ENCODE assay signal across 23 mouse cellular contexts in the genomic region with DNA sequence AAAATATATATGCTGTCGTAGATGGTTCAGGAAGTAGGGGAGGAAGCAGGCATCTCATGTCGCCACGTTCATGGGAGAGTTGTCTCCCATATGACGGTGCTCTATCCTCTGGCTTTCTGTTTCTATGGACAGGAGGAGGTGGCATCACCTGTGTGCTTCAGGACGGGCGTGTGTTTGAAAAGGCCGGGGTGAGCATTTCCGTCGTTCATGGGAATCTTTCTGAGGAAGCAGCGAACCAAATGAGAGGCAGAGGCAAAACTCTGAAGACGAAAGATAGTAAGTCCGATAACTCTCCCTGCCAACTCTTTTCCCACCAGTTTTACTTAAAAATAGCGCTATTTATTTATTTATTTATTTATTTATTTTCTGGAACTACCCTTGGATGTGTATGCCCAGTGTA. TPM values are rescaled to one million over a fixed set of nuclear protein-coding genes. Genes with fewer than 3 reads are reported as not detected.
DNase-seq lines count a peak whose midpoint lies in the region; ATAC-seq and TF ChIP-seq lines count a peak whose summit lies in the region.
"Had no signal": no experiment of that assay in that cellular context is flagged by ENCODE, and none has a peak within 500 bp of the region (broad histone marks: within the 10 kb centered on the region; RNA-seq: fewer than 3 reads in every experiment).

No protein-coding gene starts in this region.

- no peaks in the 10 kb centered on the region for H3K27me3 ChIP-seq in forebrain, embryonic 10.5 days (ENCODE audit: poor library complexity, severe bottlenecking)
- no peaks in the 10 kb centered on the region for H3K27me3 ChIP-seq in forebrain, embryonic 14.5 days (replicated peaks; ENCODE audit: control insufficient read depth, insufficient read depth, low read length)
- no peaks in the 10 kb centered on the region for H3K27me3 ChIP-seq in intestine, postnatal 0 days (replicated peaks; ENCODE audit: control insufficient read depth, insufficient read depth, low read length)
- no peaks in the 10 kb centered on the region for H3K27me3 ChIP-seq in intestine, embryonic 15.5 days (replicated peaks)
- H3K27me3 ChIP-seq in stomach, embryonic 16.5 days (ENCODE audit: control insufficient read depth, insufficient read depth, low read length), result no peaks in the 10 kb centered on the region
- H3K27me3 ChIP-seq in stomach, postnatal 0 days (ENCODE audit: control insufficient read depth, insufficient read depth, low read length), result no peaks in the 10 kb centered on the region
- no peaks in the 10 kb centered on the region for H3K27me3 ChIP-seq in liver, postnatal 0 days (ENCODE audit: insufficient read depth, low read length)

- no peak overlapping the region for H3K27ac ChIP-seq in forebrain, embryonic 10.5 days
- no peak overlapping the region for H3K27ac ChIP-seq in forebrain, embryonic 14.5 days (ENCODE audit: low read depth, low read length)
- no peak overlapping the region for H3K27ac ChIP-seq in intestine, postnatal 0 days (ENCODE audit: low read depth, low read length)
- H3K27ac ChIP-seq in intestine, embryonic 15.5 days, result no peak overlapping the region
- no peak overlapping the region for H3K27ac ChIP-seq in stomach, embryonic 16.5 days (ENCODE audit: low read length)
- no peak overlapping the region for H3K27ac ChIP-seq in stomach, postnatal 0 days (replicated peaks)
- peak overlapping the region; percentile 98 for H3K27ac ChIP-seq in liver, postnatal 0 days (ENCODE audit: low read depth)
- H3K27ac ChIP-seq: hindbrain, postnatal 0 days had no signal

- no peak overlapping the region for H3K9ac ChIP-seq in forebrain, embryonic 14.5 days (ENCODE audit: low read length)
- no peak overlapping the region for H3K9ac ChIP-seq in intestine, postnatal 0 days (ENCODE audit: low read depth, low read length)
- no peak overlapping the region for H3K9ac ChIP-seq in intestine, embryonic 15.5 days
- no peak overlapping the region for H3K9ac ChIP-seq in stomach, embryonic 16.5 days (ENCODE audit: low read length)
- H3K9ac ChIP-seq in stomach, postnatal 0 days (ENCODE audit: low read length), result no peak overlapping the region
- H3K9ac ChIP-seq in liver, postnatal 0 days (replicated peaks), result peak overlapping the region; percentile 96
- H3K9ac ChIP-seq: forebrain, postnatal 0 days had no signal

- H3K4me1 ChIP-seq in forebrain, embryonic 10.5 days, result peaks cover 16% of the 10 kb centered on the region
- no peaks in the 10 kb centered on the region for H3K4me1 ChIP-seq in forebrain, embryonic 14.5 days (ENCODE audit: control insufficient read depth, insufficient read depth, low read length)
- 0 out of 2 replicates have a peak, but pooled peaks cover 4% of the 10 kb centered on the region for H3K4me1 ChIP-seq in intestine, postnatal 0 days (replicated peaks; ENCODE audit: control insufficient read depth, insufficient read depth, low read length)
- no peaks in the 10 kb centered on the region for H3K4me1 ChIP-seq in intestine, embryonic 15.5 days (replicated peaks)
- H3K4me1 ChIP-seq in stomach, embryonic 16.5 days (ENCODE audit: control insufficient read depth, insufficient read depth, low read length), result peaks cover 11% of the 10 kb centered on the region; the same call in 1 of the 2 replicates
- H3K4me1 ChIP-seq in stomach, postnatal 0 days (replicated peaks; ENCODE audit: control insufficient read depth, insufficient read depth), result no peaks in the 10 kb centered on the region
- peaks cover 17% of the 10 kb centered on the region for H3K4me1 ChIP-seq in liver, postnatal 0 days (ENCODE audit: insufficient read depth)

- no peak for TF ChIP-seq CTCF in intestine, postnatal 0 days (IDR thresholded peaks at IDR 0.05; ENCODE audit: low read depth)
- TF ChIP-seq CTCF in stomach, postnatal 0 days (IDR thresholded peaks at IDR 0.05; ENCODE audit: low read depth), result no peak
- no peak for TF ChIP-seq CTCF in liver, postnatal 0 days (IDR thresholded peaks at IDR 0.05; ENCODE audit: low read depth)

- no peak for DNase-seq in forebrain, embryonic 10.5 days (ENCODE audit: extremely low spot score, low spot score)
- no peak for DNase-seq in forebrain, embryonic 14.5 days (ENCODE audit: low spot score)
- no peak for DNase-seq in stomach, postnatal 0 days (ENCODE audit: low spot score)
- no peak for DNase-seq in liver, postnatal 0 days
- no peak for DNase-seq in gastrocnemius, postnatal 4 days (ENCODE audit: low spot score in 2 of 2)
- DNase-seq: adrenal gland, postnatal 10 days; cerebellum, adult 11-12 months; cerebellum, postnatal 36 days; forebrain, postnatal 0 days; gastrocnemius, postnatal 10 days; kidney, adult 8-10 months; left cerebral cortex, postnatal 4 days; right cerebral cortex, adult 18-20 months; thymus, adult 2 months had no signal

- no peak overlapping the region for H3K4me2 ChIP-seq in forebrain, embryonic 14.5 days (ENCODE audit: low read length)
- peak overlapping the region; percentile 81 for H3K4me2 ChIP-seq in intestine, postnatal 0 days (replicated peaks; ENCODE audit: low read depth)
- no peak overlapping the region for H3K4me2 ChIP-seq in intestine, embryonic 15.5 days (replicated peaks)
- H3K4me2 ChIP-seq in stomach, embryonic 16.5 days (ENCODE audit: low read depth, low read length), result no peak overlapping the region
- no peak overlapping the region for H3K4me2 ChIP-seq in stomach, postnatal 0 days (replicated peaks; ENCODE audit: low read depth)
- peak overlapping the region; percentile 77 for H3K4me2 ChIP-seq in liver, postnatal 0 days (ENCODE audit: low read depth, low read length)

- H3K9me3 ChIP-seq in forebrain, embryonic 10.5 days, result no peaks in the 10 kb centered on the region
- no peaks in the 10 kb centered on the region for H3K9me3 ChIP-seq in forebrain, embryonic 14.5 days (replicated peaks; ENCODE audit: control insufficient read depth, low read length)
- H3K9me3 ChIP-seq in intestine, postnatal 0 days (ENCODE audit: control insufficient read depth), result no peaks in the 10 kb centered on the region
- no peaks in the 10 kb centered on the region for H3K9me3 ChIP-seq in intestine, embryonic 15.5 days
- H3K9me3 ChIP-seq in stomach, embryonic 16.5 days (replicated peaks; ENCODE audit: control insufficient read depth, low read length), result no peaks in the 10 kb centered on the region
- no peaks in the 10 kb centered on the region for H3K9me3 ChIP-seq in stomach, postnatal 0 days (ENCODE audit: control insufficient read depth, low read length)
- no peaks in the 10 kb centered on the region for H3K9me3 ChIP-seq in liver, postnatal 0 days (ENCODE audit: low read length)

- WGBS in forebrain, embryonic 10.5 days, result 96% methylated on average over 13 of the region's 13 CpGs
- WGBS in forebrain, embryonic 14.5 days, result 96% methylated on average over 13 of the region's 13 CpGs
- 86% methylated on average over 13 of the region's 13 CpGs for WGBS in intestine, postnatal 0 days
- WGBS in intestine, embryonic 15.5 days, result 82% methylated on average over 13 of the region's 13 CpGs
- WGBS in stomach, embryonic 16.5 days, result 91% methylated on average over 13 of the region's 13 CpGs
- WGBS in stomach, postnatal 0 days, result 89% methylated on average over 13 of the region's 13 CpGs
- 62% methylated on average over 13 of the region's 13 CpGs for WGBS in liver, postnatal 0 days (ENCODE audit: insufficient replicate concordance)

- H3K36me3 ChIP-seq in forebrain, embryonic 10.5 days (replicated peaks), result peaks cover 41% of the 10 kb centered on the region
- peaks cover 24% of the 10 kb centered on the region for H3K36me3 ChIP-seq in forebrain, embryonic 14.5 days (ENCODE audit: control insufficient read depth, insufficient read depth, low read length)
- H3K36me3 ChIP-seq in intestine, postnatal 0 days (ENCODE audit: control insufficient read depth, insufficient read depth), result peaks cover 32% of the 10 kb centered on the region
- H3K36me3 ChIP-seq in intestine, embryonic 15.5 days, result 0 out of 2 replicates have a peak, but pooled peaks cover 3% of the 10 kb centered on the region
- H3K36me3 ChIP-seq in stomach, embryonic 16.5 days (ENCODE audit: control insufficient read depth, insufficient read depth, low read length), result peaks cover 16% of the 10 kb centered on the region; the same call in 1 of the 2 replicates
- peaks cover 10% of the 10 kb centered on the region; the same call in 1 of the 2 replicates for H3K36me3 ChIP-seq in stomach, postnatal 0 days (ENCODE audit: control insufficient read depth, insufficient read depth, low read length)
- H3K36me3 ChIP-seq in liver, postnatal 0 days (replicated peaks; ENCODE audit: insufficient read depth, low read length), result peaks cover 48% of the 10 kb centered on the region

- peak overlapping the region; percentile 22 for H3K4me3 ChIP-seq in forebrain, embryonic 10.5 days
- no peak overlapping the region for H3K4me3 ChIP-seq in forebrain, embryonic 14.5 days (ENCODE audit: low read depth, low read length)
- no peak overlapping the region for H3K4me3 ChIP-seq in intestine, postnatal 0 days (ENCODE audit: low read depth, low read length)
- H3K4me3 ChIP-seq in intestine, embryonic 15.5 days (replicated peaks), result no peak overlapping the region
- peak overlapping the region; percentile 17; the same call in 1 of the 2 replicates for H3K4me3 ChIP-seq in stomach, embryonic 16.5 days (replicated peaks; ENCODE audit: low read length)
- H3K4me3 ChIP-seq in stomach, postnatal 0 days (ENCODE audit: low read depth, low read length), result no peak overlapping the region
- peak overlapping the region; percentile 92 for H3K4me3 ChIP-seq in liver, postnatal 0 days (ENCODE audit: low read depth, low read length)

- TF ChIP-seq EP300 in stomach, postnatal 0 days (optimal IDR thresholded peaks at IDR 0.05), result no peak
- TF ChIP-seq EP300 in liver, postnatal 0 days (IDR thresholded peaks at IDR 0.05; ENCODE audit: low read depth), result no peak

- ATAC-seq in forebrain, embryonic 14.5 days, result no peak
- ATAC-seq in intestine, postnatal 0 days, result no peak
- no peak for ATAC-seq in intestine, embryonic 15.5 days
- ATAC-seq in stomach, embryonic 16.5 days (ENCODE audit: insufficient read depth, low FRiP score), result no peak
- ATAC-seq in stomach, postnatal 0 days (ENCODE audit: low FRiP score, low TSS enrichment), result no peak
- no peak for ATAC-seq in liver, postnatal 0 days
- ATAC-seq: forebrain, postnatal 0 days; hindbrain, postnatal 0 days had no signal

RNA-seq across cellular contexts. Expression of a gene that starts 2.3 kb away (rescaled TPM):
- 25.6 and 30.4 TPM in 2 replicates for polyA plus RNA-seq in forebrain, embryonic 10.5 days (2016; fragmentation: Nextera tagmentation; extraction: Ambion mirVana)
- polyA plus RNA-seq in forebrain, embryonic 14.5 days (2014; fragmentation: Nextera tagmentation; extraction: Ambion mirVana), result 8.9 and 9.1 TPM in 2 replicates
- polyA plus RNA-seq in intestine, postnatal 0 days (2015; fragmentation: Nextera tagmentation; extraction: Ambion mirVana), result 54.5 and 56.7 TPM in 2 replicates
- 58.4 and 71.3 TPM in 2 replicates for polyA plus RNA-seq in intestine, embryonic 15.5 days (2015; fragmentation: Nextera tagmentation; extraction: Ambion mirVana)
- polyA plus RNA-seq in stomach, embryonic 16.5 days (2015; fragmentation: Nextera tagmentation; extraction: Ambion mirVana), result 40.4 and 41.1 TPM in 2 replicates
- 42.3 and 44.9 TPM in 2 replicates for polyA plus RNA-seq in stomach, postnatal 0 days (2015; fragmentation: Nextera tagmentation; extraction: Ambion mirVana)
- polyA plus RNA-seq in liver, postnatal 0 days (2015; fragmentation: Nextera tagmentation; extraction: Ambion mirVana), result 178 and 189 TPM in 2 replicates
- total RNA-seq in gastrocnemius, postnatal 4 days (2021), result 10 to 100 TPM; 10.5 to 13.0 TPM

RNA-seq across cellular contexts. Expression of a gene that starts 33.9 kb away (rescaled TPM):
- not detected in 2 replicates for polyA plus RNA-seq in forebrain, embryonic 10.5 days (2016; fragmentation: Nextera tagmentation; extraction: Ambion mirVana)
- polyA plus RNA-seq in forebrain, embryonic 14.5 days (2014; fragmentation: Nextera tagmentation; extraction: Ambion mirVana), result not detected in 2 replicates
- polyA plus RNA-seq in intestine, postnatal 0 days (2015; fragmentation: Nextera tagmentation; extraction: Ambion mirVana), result not detected in 2 replicates
- polyA plus RNA-seq in intestine, embryonic 15.5 days (2015; fragmentation: Nextera tagmentation; extraction: Ambion mirVana), result not detected in 2 replicates
- polyA plus RNA-seq in stomach, embryonic 16.5 days (2015; fragmentation: Nextera tagmentation; extraction: Ambion mirVana), result not detected in 2 replicates
- not detected in 2 replicates for polyA plus RNA-seq in stomach, postnatal 0 days (2015; fragmentation: Nextera tagmentation; extraction: Ambion mirVana)
- not detected in 2 replicates for polyA plus RNA-seq in liver, postnatal 0 days (2015; fragmentation: Nextera tagmentation; extraction: Ambion mirVana)
- not detected for total RNA-seq in gastrocnemius, postnatal 4 days (2021)
- total RNA-seq: adrenal gland, postnatal 10 days; forebrain, postnatal 0 days; gastrocnemius, postnatal 10 days; heart, postnatal 25 days; hindbrain, postnatal 0 days; left cerebral cortex, postnatal 4 days; megakaryocyte progenitor cell, adult 5-6 weeks; midbrain, postnatal 0 days had no signal
- polyA plus RNA-seq: forebrain, postnatal 0 days; hindbrain, postnatal 0 days; large intestine, adult 2 months; lung, embryonic 16.5 days; thymus, adult 2 months had no signal

RNA-seq across cellular contexts. Expression of a gene that starts 46.5 kb away (rescaled TPM):
- not detected in 2 replicates for polyA plus RNA-seq in forebrain, embryonic 10.5 days (2016; fragmentation: Nextera tagmentation; extraction: Ambion mirVana)
- polyA plus RNA-seq in forebrain, embryonic 14.5 days (2014; fragmentation: Nextera tagmentation; extraction: Ambion mirVana), result not detected in 2 replicates
- 0.20 and 0.34 TPM in 2 replicates for polyA plus RNA-seq in intestine, postnatal 0 days (2015; fragmentation: Nextera tagmentation; extraction: Ambion mirVana)
- 0.14 TPM in 1 of 2 replicates, not detected in the other for polyA plus RNA-seq in intestine, embryonic 15.5 days (2015; fragmentation: Nextera tagmentation; extraction: Ambion mirVana)
- 0.14 TPM in 1 of 2 replicates, not detected in the other for polyA plus RNA-seq in stomach, embryonic 16.5 days (2015; fragmentation: Nextera tagmentation; extraction: Ambion mirVana)
- polyA plus RNA-seq in stomach, postnatal 0 days (2015; fragmentation: Nextera tagmentation; extraction: Ambion mirVana), result not detected in 2 replicates
- polyA plus RNA-seq in liver, postnatal 0 days (2015; fragmentation: Nextera tagmentation; extraction: Ambion mirVana), result 0.11 TPM in 1 of 2 replicates, not detected in the other
- not detected for total RNA-seq in gastrocnemius, postnatal 4 days (2021)
- total RNA-seq: adrenal gland, postnatal 10 days; gastrocnemius, postnatal 10 days; heart, postnatal 25 days; left cerebral cortex, postnatal 4 days had no signal
- polyA plus RNA-seq: forebrain, postnatal 0 days; hindbrain, postnatal 0 days; midbrain, postnatal 0 days had no signal

RNA-seq across cellular contexts. Expression of a gene that starts 55.3 kb away (rescaled TPM):
- 91.0 and 106 TPM in 2 replicates for polyA plus RNA-seq in forebrain, embryonic 10.5 days (2016; fragmentation: Nextera tagmentation; extraction: Ambion mirVana)
- polyA plus RNA-seq in forebrain, embryonic 14.5 days (2014; fragmentation: Nextera tagmentation; extraction: Ambion mirVana), result 134 and 145 TPM in 2 replicates
- polyA plus RNA-seq in intestine, postnatal 0 days (2015; fragmentation: Nextera tagmentation; extraction: Ambion mirVana), result 86.0 and 86.1 TPM in 2 replicates
- 95.7 and 97.6 TPM in 2 replicates for polyA plus RNA-seq in intestine, embryonic 15.5 days (2015; fragmentation: Nextera tagmentation; extraction: Ambion mirVana)
- polyA plus RNA-seq in stomach, embryonic 16.5 days (2015; fragmentation: Nextera tagmentation; extraction: Ambion mirVana), result 125 and 138 TPM in 2 replicates
- 91.1 and 92.7 TPM in 2 replicates for polyA plus RNA-seq in stomach, postnatal 0 days (2015; fragmentation: Nextera tagmentation; extraction: Ambion mirVana)
- 23.8 and 28.4 TPM in 2 replicates for polyA plus RNA-seq in liver, postnatal 0 days (2015; fragmentation: Nextera tagmentation; extraction: Ambion mirVana)
- total RNA-seq in gastrocnemius, postnatal 4 days (2021), result 10 to 100 TPM; 57.2 to 61.9 TPM

RNA-seq across cellular contexts. Expression of a gene that starts 55.6 kb away (rescaled TPM):
- polyA plus RNA-seq in forebrain, embryonic 10.5 days (2016; fragmentation: Nextera tagmentation; extraction: Ambion mirVana), result not detected in 2 replicates
- polyA plus RNA-seq in forebrain, embryonic 14.5 days (2014; fragmentation: Nextera tagmentation; extraction: Ambion mirVana), result not detected in 2 replicates
- not detected in 2 replicates for polyA plus RNA-seq in intestine, postnatal 0 days (2015; fragmentation: Nextera tagmentation; extraction: Ambion mirVana)
- polyA plus RNA-seq in intestine, embryonic 15.5 days (2015; fragmentation: Nextera tagmentation; extraction: Ambion mirVana), result not detected in 2 replicates
- not detected in 2 replicates for polyA plus RNA-seq in stomach, embryonic 16.5 days (2015; fragmentation: Nextera tagmentation; extraction: Ambion mirVana)
- polyA plus RNA-seq in stomach, postnatal 0 days (2015; fragmentation: Nextera tagmentation; extraction: Ambion mirVana), result not detected in 2 replicates
- not detected in 2 replicates for polyA plus RNA-seq in liver, postnatal 0 days (2015; fragmentation: Nextera tagmentation; extraction: Ambion mirVana)
- total RNA-seq in gastrocnemius, postnatal 4 days (2021), result not detected
- total RNA-seq: adrenal gland, postnatal 10 days; forebrain, postnatal 0 days; gastrocnemius, postnatal 10 days; heart, postnatal 25 days; hindbrain, postnatal 0 days; left cerebral cortex, postnatal 4 days; megakaryocyte progenitor cell, adult 5-6 weeks; midbrain, postnatal 0 days had no signal
- polyA plus RNA-seq: forebrain, postnatal 0 days; hindbrain, postnatal 0 days; large intestine, adult 2 months; lung, embryonic 16.5 days; midbrain, postnatal 0 days; thymus, adult 2 months had no signal

Comparison
In these comparisons a context has a peak if more than half of its experiments do, and no peak if none do; other contexts are left out.
1. H3K4me3 ChIP-seq: peak in forebrain, embryonic 10.5 days (single experiment), stomach, embryonic 16.5 days (single experiment) and liver, postnatal 0 days (single experiment); none in forebrain, embryonic 14.5 days (single experiment), intestine, postnatal 0 days (single experiment), intestine, embryonic 15.5 days (single experiment) and stomach, postnatal 0 days (single experiment).
2. H3K4me2 ChIP-seq: peak in intestine, postnatal 0 days (single experiment) and liver, postnatal 0 days (single experiment); none in forebrain, embryonic 14.5 days (single experiment), intestine, embryonic 15.5 days (single experiment), stomach, embryonic 16.5 days (single experiment) and stomach, postnatal 0 days (single experiment).